Mouse (Mus musculus) ES-Bruce4 (cell line): ENCODE measurements at regions not wholly inside any gene's neighbourhood (a gene's known extent, or its start where the extent isn't known, plus 50 kb on each side); places are given as distances from the start of the nearest gene placed in this dataset.

Experiments used
- CTCF ChIP-seq: IDR thresholded peaks from one replicate; pipeline ENCODE4 v1.8.1; 2011; ENCODE audit warnings: low read depth, low read length
- EP300 ChIP-seq: IDR thresholded peaks from 2 replicates; pipeline ENCODE4 v1.6.1; 2011; ENCODE audit warnings: low read depth, low read length; ENCODE audit not compliant: insufficient read depth
- POLR2A ChIP-seq: IDR thresholded peaks from one replicate; pipeline ENCODE4 v1.8.1; 2011; ENCODE audit warnings: low read length; ENCODE audit not compliant: insufficient read depth

- TF ChIP-seq POLR2A (no peak), CTCF (no peak), EP300 (no peak)
Observed at GRCm38 (mm10) chr13:31197593-31197992, 223.6 kb downstream of the Gm5447 start.
